Mouse (Mus musculus): Measurements from ENCODE around the gene Zfp105. TPM values are rescaled to one million over a fixed set of nuclear protein-coding genes. Genes with fewer than 3 reads are reported as not detected.

Zfp105 gene
- polyA plus RNA-seq, 1 experiment from 2014 or later: 30.8 TPM

Other genes with a start within 250 kb of the Zfp105 start
- gene Topaz1, start 175.7 kb upstream of the Zfp105 start, polyA plus RNA-seq (2016; fragmentation: Nextera tagmentation; extraction: Ambion mirVana): not detected in 2 replicates
- 7.6 and 8.1 TPM in 2 replicates for gene Tcaim, start 117.5 kb upstream of the Zfp105 start, polyA plus RNA-seq (2016; fragmentation: Nextera tagmentation; extraction: Ambion mirVana)
- gene Gm35549, start 79.0 kb upstream of the Zfp105 start, polyA plus RNA-seq (2016; fragmentation: Nextera tagmentation; extraction: Ambion mirVana): 0.55 and 0.67 TPM in 2 replicates
- 100 and 109 TPM in 2 replicates for gene Zfp445, start 57.1 kb upstream of the Zfp105 start, polyA plus RNA-seq (2016; fragmentation: Nextera tagmentation; extraction: Ambion mirVana)
- 3.9 and 4.3 TPM in 2 replicates for gene Zkscan7, start 37.4 kb upstream of the Zfp105 start, polyA plus RNA-seq (2016; fragmentation: Nextera tagmentation; extraction: Ambion mirVana)
- gene 1110059G10Rik, start 27.9 kb downstream of the Zfp105 start, polyA plus RNA-seq (2016; fragmentation: Nextera tagmentation; extraction: Ambion mirVana): 29.7 and 31.7 TPM in 2 replicates
- gene Kif15, start 28.0 kb downstream of the Zfp105 start, polyA plus RNA-seq (2016; fragmentation: Nextera tagmentation; extraction: Ambion mirVana): 66.7 and 70.8 TPM in 2 replicates
- gene Tmem42, start 98.3 kb downstream of the Zfp105 start, polyA plus RNA-seq (2016; fragmentation: Nextera tagmentation; extraction: Ambion mirVana): 16.8 and 19.5 TPM in 2 replicates
- gene Tgm4, start 111.7 kb downstream of the Zfp105 start, polyA plus RNA-seq (2016; fragmentation: Nextera tagmentation; extraction: Ambion mirVana): 0.28 and 0.65 TPM in 2 replicates
- 81.3 and 82.1 TPM in 2 replicates for gene Zdhhc3, start 190.1 kb downstream of the Zfp105 start, polyA plus RNA-seq (2016; fragmentation: Nextera tagmentation; extraction: Ambion mirVana)
- 93.3 and 93.7 TPM in 2 replicates for gene Exosc7, start 190.1 kb downstream of the Zfp105 start, polyA plus RNA-seq (2016; fragmentation: Nextera tagmentation; extraction: Ambion mirVana)
- 0.17 TPM in 1 of 2 replicates, not detected in the other for gene Clec3b, start 227.9 kb downstream of the Zfp105 start, polyA plus RNA-seq (2016; fragmentation: Nextera tagmentation; extraction: Ambion mirVana)